ENCODE assay signal across 26 mouse cellular contexts in the genomic region with DNA sequence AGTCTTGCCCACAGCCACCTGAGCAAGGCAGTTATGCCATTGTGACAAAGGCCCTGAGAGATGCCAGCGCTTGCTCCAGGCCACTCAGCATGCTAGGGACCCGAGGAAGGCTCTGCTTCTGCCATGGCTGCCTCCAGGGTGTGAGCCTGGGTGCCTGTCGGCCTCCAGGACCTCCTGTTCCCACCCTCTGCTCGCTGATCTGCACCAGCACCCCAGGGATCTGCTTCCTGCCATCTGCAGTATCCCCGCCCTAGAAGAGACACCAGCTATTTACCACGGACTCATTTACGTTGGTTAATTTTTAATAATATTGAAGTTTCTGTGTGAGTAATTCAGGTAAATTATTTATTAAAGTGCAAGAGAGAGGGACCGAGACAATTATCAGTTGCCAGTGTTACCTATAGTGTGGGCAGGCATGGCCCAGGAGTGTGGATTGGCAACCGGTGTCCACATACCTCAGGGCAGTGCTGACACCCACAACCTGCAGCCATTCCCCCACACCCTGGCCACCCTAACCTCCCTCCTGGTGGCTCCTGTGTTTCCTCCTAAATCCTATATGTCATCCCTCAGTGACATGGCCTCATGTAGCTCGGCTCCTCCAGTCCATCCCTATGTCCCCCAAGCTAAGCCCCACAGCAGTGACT.
DNase-seq lines count a peak whose midpoint lies in the region; ATAC-seq lines count a peak whose summit lies in the region.
"Had no signal": no experiment of that assay in that cellular context is flagged by ENCODE, and none has a peak within 500 bp of the region (broad histone marks: within the 10 kb centered on the region; RNA-seq: fewer than 3 reads in every experiment).

No protein-coding gene starts in this region.

- no peaks in the 10 kb centered on the region for H3K36me3 ChIP-seq in forebrain, embryonic 12.5 days (replicated peaks)
- no peaks in the 10 kb centered on the region for H3K36me3 ChIP-seq in forebrain, embryonic 11.5 days (ENCODE audit: control insufficient read depth, insufficient read depth, low read length)
- H3K36me3 ChIP-seq in kidney, embryonic 14.5 days (ENCODE audit: control insufficient read depth, insufficient read depth, low read length): no peaks in the 10 kb centered on the region
- H3K36me3 ChIP-seq in midbrain, embryonic 12.5 days: no peaks in the 10 kb centered on the region
- no peaks in the 10 kb centered on the region for H3K36me3 ChIP-seq in midbrain, embryonic 14.5 days (ENCODE audit: control insufficient read depth, insufficient read depth, low read length)
- no peaks in the 10 kb centered on the region for H3K36me3 ChIP-seq in intestine, embryonic 15.5 days
- H3K36me3 ChIP-seq: embryonic facial prominence, embryonic 13.5 days; forebrain, embryonic 10.5 days; G1E; heart, embryonic 12.5 days; liver, embryonic 12.5 days had no signal

- ATAC-seq in forebrain, embryonic 12.5 days (ENCODE audit: low FRiP score): no peak
- ATAC-seq in forebrain, embryonic 11.5 days (replicated peaks; ENCODE audit: low FRiP score): no peak
- peak; percentile 53; the same call in 1 of the 2 replicates for ATAC-seq in kidney, embryonic 14.5 days (ENCODE audit: low FRiP score, low TSS enrichment)
- no peak for ATAC-seq in midbrain, embryonic 12.5 days (ENCODE audit: low FRiP score, low read depth)
- ATAC-seq in midbrain, embryonic 14.5 days (ENCODE audit: low FRiP score, low TSS enrichment): no peak
- peak; percentile 64 for ATAC-seq in intestine, embryonic 15.5 days
- ATAC-seq: forebrain, postnatal 0 days; liver, embryonic 12.5 days; liver, postnatal 0 days had no signal

- H3K27ac ChIP-seq in forebrain, embryonic 12.5 days: 0 out of 2 replicates have a peak overlapping the region, but pooled peaks have one; percentile 15
- no peak overlapping the region for H3K27ac ChIP-seq in forebrain, embryonic 11.5 days (ENCODE audit: low read depth, low read length)
- peak overlapping the region; percentile 62; the same call in 1 of the 2 replicates for H3K27ac ChIP-seq in kidney, embryonic 14.5 days (ENCODE audit: low read depth, low read length)
- 0 out of 2 replicates have a peak overlapping the region, but pooled peaks have one; percentile 40 for H3K27ac ChIP-seq in midbrain, embryonic 12.5 days (replicated peaks)
- no peak overlapping the region for H3K27ac ChIP-seq in midbrain, embryonic 14.5 days (replicated peaks; ENCODE audit: low read depth, low read length)
- no peak overlapping the region for H3K27ac ChIP-seq in intestine, embryonic 15.5 days
- H3K27ac ChIP-seq: embryonic facial prominence, embryonic 13.5 days; forebrain, embryonic 10.5 days; heart, adult 2 months; hindbrain, postnatal 0 days; liver, embryonic 12.5 days had no signal

- no peak overlapping the region for H3K4me2 ChIP-seq in forebrain, embryonic 12.5 days
- no peak overlapping the region for H3K4me2 ChIP-seq in forebrain, embryonic 11.5 days (ENCODE audit: low read depth, low read length, severe bottlenecking)
- peak overlapping the region; percentile 19; the same call in 1 of the 2 replicates for H3K4me2 ChIP-seq in kidney, embryonic 14.5 days (replicated peaks; ENCODE audit: low read depth, low read length)
- H3K4me2 ChIP-seq in midbrain, embryonic 12.5 days (replicated peaks): no peak overlapping the region
- H3K4me2 ChIP-seq in midbrain, embryonic 14.5 days (ENCODE audit: low read length): no peak overlapping the region
- H3K4me2 ChIP-seq in intestine, embryonic 15.5 days (replicated peaks): no peak overlapping the region
- H3K4me2 ChIP-seq: embryonic facial prominence, embryonic 13.5 days; heart, embryonic 12.5 days; liver, embryonic 12.5 days; midbrain, embryonic 11.5 days had no signal

- no peak for DNase-seq in forebrain, embryonic 11.5 days (ENCODE audit: low spot score)
- no peak for DNase-seq in kidney, postnatal 14 days
- DNase-seq in midbrain, embryonic 14.5 days: no peak
- DNase-seq in spleen, adult 12 weeks (ENCODE audit: low spot score): no peak
- DNase-seq: adrenal gland, postnatal 10 days; cerebellum, adult 8-10 months; cerebellum, postnatal 25 days; forebrain, postnatal 0 days; heart, adult 2 months; heart, postnatal 4 days; layer of hippocampus, postnatal 36 days; left cerebral cortex, postnatal 4 days; liver, postnatal 0 days; lung, postnatal 36 days; right cerebral cortex, postnatal 4 days had no signal

- H3K27me3 ChIP-seq in forebrain, embryonic 12.5 days: peaks cover 77% of the 10 kb centered on the region
- H3K27me3 ChIP-seq in forebrain, embryonic 11.5 days (ENCODE audit: control insufficient read depth, insufficient read depth, low read length): peaks cover 24% of the 10 kb centered on the region
- H3K27me3 ChIP-seq in kidney, embryonic 14.5 days (ENCODE audit: control insufficient read depth, insufficient read depth, low read length): peaks cover 32% of the 10 kb centered on the region
- peaks cover 56% of the 10 kb centered on the region for H3K27me3 ChIP-seq in midbrain, embryonic 12.5 days
- H3K27me3 ChIP-seq in midbrain, embryonic 14.5 days (ENCODE audit: control insufficient read depth, insufficient read depth, low read length): no peaks in the 10 kb centered on the region; the same call in 1 of the 2 replicates
- H3K27me3 ChIP-seq in intestine, embryonic 15.5 days (replicated peaks): peaks cover 32% of the 10 kb centered on the region

- no peak overlapping the region for H3K4me3 ChIP-seq in forebrain, embryonic 12.5 days (replicated peaks)
- no peak overlapping the region for H3K4me3 ChIP-seq in forebrain, embryonic 11.5 days (ENCODE audit: low read depth, low read length)
- H3K4me3 ChIP-seq in kidney, embryonic 14.5 days (ENCODE audit: low read length): peak overlapping the region; percentile 7; the same call in 1 of the 2 replicates
- H3K4me3 ChIP-seq in midbrain, embryonic 12.5 days: no peak overlapping the region
- no peak overlapping the region for H3K4me3 ChIP-seq in midbrain, embryonic 14.5 days (replicated peaks; ENCODE audit: low read depth, low read length)
- no peak overlapping the region for H3K4me3 ChIP-seq in intestine, embryonic 15.5 days (replicated peaks)
- H3K4me3 ChIP-seq: embryonic facial prominence, embryonic 13.5 days; heart, adult 2 months; heart, embryonic 12.5 days; liver, embryonic 12.5 days had no signal

- no peaks in the 10 kb centered on the region for H3K9me3 ChIP-seq in forebrain, embryonic 12.5 days
- no peaks in the 10 kb centered on the region for H3K9me3 ChIP-seq in forebrain, embryonic 11.5 days (ENCODE audit: control insufficient read depth, low read length)
- H3K9me3 ChIP-seq in kidney, embryonic 14.5 days (ENCODE audit: control insufficient read depth, low read length): no peaks in the 10 kb centered on the region
- no peaks in the 10 kb centered on the region for H3K9me3 ChIP-seq in midbrain, embryonic 12.5 days
- no peaks in the 10 kb centered on the region for H3K9me3 ChIP-seq in midbrain, embryonic 14.5 days (ENCODE audit: control insufficient read depth, low read length)
- H3K9me3 ChIP-seq in intestine, embryonic 15.5 days: no peaks in the 10 kb centered on the region
- H3K9me3 ChIP-seq: embryonic facial prominence, embryonic 13.5 days; forebrain, embryonic 10.5 days; G1E; heart, embryonic 12.5 days; liver, embryonic 12.5 days had no signal

- H3K4me1 ChIP-seq in forebrain, embryonic 12.5 days: peaks cover 14% of the 10 kb centered on the region
- H3K4me1 ChIP-seq in forebrain, embryonic 11.5 days (replicated peaks; ENCODE audit: control insufficient read depth, insufficient read depth, low read length): peaks cover 5% of the 10 kb centered on the region; the same call in 1 of the 2 replicates
- H3K4me1 ChIP-seq in kidney, embryonic 14.5 days (ENCODE audit: control insufficient read depth, insufficient read depth, low read length): peaks cover 13% of the 10 kb centered on the region; the same call in 1 of the 2 replicates
- H3K4me1 ChIP-seq in midbrain, embryonic 12.5 days: peaks cover 14% of the 10 kb centered on the region
- H3K4me1 ChIP-seq in midbrain, embryonic 14.5 days (ENCODE audit: control insufficient read depth, insufficient read depth, low read length): peaks cover 9% of the 10 kb centered on the region
- 0 out of 2 replicates have a peak, but pooled peaks cover 2% of the 10 kb centered on the region for H3K4me1 ChIP-seq in intestine, embryonic 15.5 days (replicated peaks)
- H3K4me1 ChIP-seq: heart, embryonic 12.5 days; liver, embryonic 12.5 days had no signal

- 69% methylated on average over 10 of the region's 10 CpGs for WGBS in forebrain, embryonic 12.5 days
- WGBS in forebrain, embryonic 11.5 days: 70% methylated on average over 10 of the region's 10 CpGs
- 51% methylated on average over 10 of the region's 10 CpGs for WGBS in kidney, embryonic 14.5 days
- WGBS in midbrain, embryonic 12.5 days: 70% methylated on average over 10 of the region's 10 CpGs
- WGBS in midbrain, embryonic 14.5 days: 59% methylated on average over 10 of the region's 10 CpGs
- WGBS in intestine, embryonic 15.5 days: 50% methylated on average over 10 of the region's 10 CpGs

- H3K9ac ChIP-seq in forebrain, embryonic 12.5 days: no peak overlapping the region
- H3K9ac ChIP-seq in forebrain, embryonic 11.5 days (ENCODE audit: low read length): no peak overlapping the region
- peak overlapping the region; percentile 12; the same call in 1 of the 2 replicates for H3K9ac ChIP-seq in kidney, embryonic 14.5 days (ENCODE audit: low read depth, low read length)
- no peak overlapping the region; the same call in 1 of the 2 replicates for H3K9ac ChIP-seq in midbrain, embryonic 12.5 days (replicated peaks)
- H3K9ac ChIP-seq in midbrain, embryonic 14.5 days (replicated peaks; ENCODE audit: low read length): no peak overlapping the region
- no peak overlapping the region for H3K9ac ChIP-seq in intestine, embryonic 15.5 days
- H3K9ac ChIP-seq: embryonic facial prominence, embryonic 13.5 days; forebrain, postnatal 0 days; heart, embryonic 12.5 days; liver, embryonic 12.5 days; liver, postnatal 0 days had no signal

Comparison
In these comparisons a context has a peak if more than half of its experiments do, and no peak if none do; other contexts are left out.
1. H3K27ac ChIP-seq: peak in forebrain, embryonic 12.5 days (single experiment), kidney, embryonic 14.5 days (single experiment) and midbrain, embryonic 12.5 days (single experiment); none in forebrain, embryonic 11.5 days (single experiment), midbrain, embryonic 14.5 days (single experiment) and intestine, embryonic 15.5 days (single experiment).
2. ATAC-seq: peak in kidney, embryonic 14.5 days (single experiment) and intestine, embryonic 15.5 days (single experiment); none in forebrain, embryonic 12.5 days (single experiment), forebrain, embryonic 11.5 days (single experiment), midbrain, embryonic 12.5 days (single experiment) and midbrain, embryonic 14.5 days (single experiment).